Mouse (Mus musculus) stomach, embryonic 14.5 days (tissue): Measurements from ENCODE around the gene Ranbp9. TPM values are rescaled to one million over a fixed set of nuclear protein-coding genes. Genes with fewer than 3 reads are reported as not detected.
"Not testable (repeated sequence)": the region's sequence is repeated elsewhere in the genome, so short reads cannot be mapped to it uniquely, and the experiment has no call there.

ENCODE experiments used
- ATAC-seq: fragments of 200-750 bp; cut with Nextera tagmentation; 2 replicates; pipeline ENCODE4 v1.8.0; 2017; ENCODE audit warnings: low read depth, moderate TSS enrichment; ENCODE audit not compliant: insufficient number of reproducible peaks, insufficient read depth, low FRiP score
- H3K27ac ChIP-seq: fragments of 300-500 bp; sonication (generic); 2 replicates; pipeline ENCODE4 v1.5.1; 2014; ENCODE audit warnings: mild to moderate bottlenecking, low read length, moderate library complexity, mixed read lengths
- H3K27me3 ChIP-seq: fragments of 300-500 bp; sonication (generic); 2 replicates; pipeline ENCODE4 v1.6.1; 2014; ENCODE audit warnings: low read length, control low read depth, mixed read lengths; ENCODE audit not compliant: control insufficient read depth, insufficient read depth
- H3K36me3 ChIP-seq: fragments of 300-500 bp; sonication (generic); 2 replicates; pipeline ENCODE4 v1.6.1; 2014; ENCODE audit warnings: mild to moderate bottlenecking, control low read depth, low read length, moderate library complexity, mixed read lengths; ENCODE audit not compliant: control insufficient read depth, insufficient read depth
- H3K4me1 ChIP-seq: fragments of 300-500 bp; sonication (generic); 2 replicates; pipeline ENCODE4 v1.6.1; 2014; ENCODE audit warnings: low read length, control low read depth, mixed read lengths; ENCODE audit not compliant: control insufficient read depth, insufficient read depth
- H3K4me2 ChIP-seq: fragments of 300-500 bp; sonication (generic); replicated peaks from 2 replicates; pipeline ENCODE4 v1.6.1; 2014; ENCODE audit warnings: low read depth, low read length, control low read depth
- H3K4me3 ChIP-seq: fragments of 300-500 bp; sonication (generic); 2 replicates; pipeline ENCODE4 v1.5.1; 2014; ENCODE audit warnings: low read depth, low read length, control low read depth
- H3K9ac ChIP-seq: fragments of 300-500 bp; sonication (generic); replicated peaks from 2 replicates; pipeline ENCODE4 v1.6.1; 2014; ENCODE audit warnings: low read depth, mild to moderate bottlenecking, control low read depth, low read length, moderate library complexity, mixed read lengths
- H3K9me3 ChIP-seq: fragments of 300-500 bp; sonication (generic); 2 replicates; pipeline ENCODE4 v1.6.1; 2016; ENCODE audit warnings: low read depth, low read length, control low read depth; ENCODE audit not compliant: control insufficient read depth
- WGBS: fragments of 180-500 bp; shearing (Covaris S2); extraction: QIAGEN DNeasy Blood & Tissue Kit; methylation state at CpG from one replicate; pipeline ENCODE4 v1.1.7; 2014; 5-methylcytosine and 5-hydroxymethylcytosine counted together
- polyA plus RNA-seq: library from polyadenylated mRNA; unstranded; fragments of >200 nt; fragmentation: Nextera tagmentation; extraction: Ambion mirVana; gene quantifications from 2 replicates; pipeline ENCODE4 v1.2.1, GENCODE M21; 2014

Gene Ranbp9
- polyA plus RNA-seq, 1 experiment from 2014 or later = 15.5 TPM

DNA sequence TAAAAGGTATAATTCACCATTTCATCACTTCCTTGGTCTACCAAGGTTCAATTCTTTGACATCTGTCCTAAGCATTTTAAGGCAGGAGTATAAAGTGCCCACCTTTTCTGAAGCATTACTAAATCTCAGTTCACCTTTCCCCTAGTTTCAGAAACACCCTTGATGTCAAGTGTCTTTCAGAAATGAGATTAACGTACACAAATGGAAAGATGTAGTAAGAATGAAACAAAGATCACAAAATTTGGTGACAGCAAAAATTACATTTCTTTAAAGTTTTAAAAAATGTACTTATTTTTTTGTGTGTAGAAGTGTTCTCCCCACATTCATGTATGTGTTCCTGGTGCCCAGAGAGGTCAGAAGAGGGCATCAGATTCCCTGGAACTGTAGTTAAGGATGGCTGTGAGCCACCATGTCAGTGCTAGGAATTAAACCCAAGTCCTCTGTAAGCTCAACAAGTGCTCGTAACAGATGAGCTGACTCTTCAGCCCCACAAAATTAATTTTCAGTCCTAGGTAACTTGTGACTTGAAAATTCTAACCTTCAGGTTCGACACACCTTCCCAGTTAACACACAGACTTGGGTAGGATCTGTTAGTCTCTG lies 3.9 kb downstream of the Ranbp9 start:
- no peaks in the 10 kb centered on the region for H3K36me3 ChIP-seq
- no peak overlapping the region for H3K27ac ChIP-seq
- 77% methylated on average over 3 of the region's 3 CpGs for WGBS
- H3K9ac ChIP-seq = no peak overlapping the region
- H3K4me3 ChIP-seq = no peak overlapping the region
- no peak overlapping the region for H3K4me2 ChIP-seq
- H3K9me3 ChIP-seq = no peaks in the 10 kb centered on the region
- peaks cover 12% of the 10 kb centered on the region for H3K4me1 ChIP-seq
- no peak for ATAC-seq
- H3K27me3 ChIP-seq = no peaks in the 10 kb centered on the region

GRCm38 (mm10) chr13:43476226-43476625 lies 4.9 kb downstream of the Ranbp9 start:
- no peak overlapping the region for H3K27ac ChIP-seq
- peaks cover 8% of the 10 kb centered on the region for H3K4me1 ChIP-seq
- H3K4me2 ChIP-seq = no peak overlapping the region
- no peak overlapping the region for H3K4me3 ChIP-seq
- no peaks in the 10 kb centered on the region for H3K36me3 ChIP-seq
- 72% methylated on average over 7 of the region's 7 CpGs for WGBS
- H3K27me3 ChIP-seq = no peaks in the 10 kb centered on the region
- H3K9me3 ChIP-seq = no peaks in the 10 kb centered on the region
- no peak for ATAC-seq
- H3K9ac ChIP-seq = no peak overlapping the region

DNA sequence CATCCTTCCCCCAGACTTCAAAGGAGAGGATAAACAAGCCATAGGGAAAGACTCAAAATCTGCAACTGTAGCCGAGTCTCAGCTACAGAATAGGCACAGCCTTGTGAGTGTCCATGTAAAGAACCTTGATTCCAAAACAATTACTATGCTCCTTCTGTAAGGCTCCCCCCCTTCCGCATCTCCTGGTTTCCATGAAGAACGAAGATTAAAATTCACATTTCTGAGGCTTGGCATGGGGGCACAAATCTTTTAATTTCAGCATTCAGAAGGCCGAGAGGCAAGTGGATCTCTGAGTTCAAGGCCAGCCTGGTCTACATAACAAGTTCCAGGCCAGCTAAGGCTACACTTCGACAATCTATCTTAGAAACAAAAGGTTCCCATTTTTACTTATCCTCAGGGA lies 6.4 kb downstream of the Ranbp9 start:
- H3K27me3 ChIP-seq = no peaks in the 10 kb centered on the region
- ATAC-seq = no peak
- peaks cover 8% of the 10 kb centered on the region for H3K4me1 ChIP-seq
- no peak overlapping the region for H3K9ac ChIP-seq
- H3K4me3 ChIP-seq = no peak overlapping the region
- H3K36me3 ChIP-seq = no peaks in the 10 kb centered on the region
- no peak overlapping the region for H3K4me2 ChIP-seq
- no peak overlapping the region for H3K27ac ChIP-seq
- WGBS = 83% methylated on average over 5 of the region's 5 CpGs
- no peaks in the 10 kb centered on the region for H3K9me3 ChIP-seq

GRCm38 (mm10) chr13:43471861-43472260 lies 9.2 kb downstream of the Ranbp9 start:
- H3K27ac ChIP-seq, H3K9me3 ChIP-seq, H3K4me1 ChIP-seq, H3K36me3 ChIP-seq, ATAC-seq, H3K9ac ChIP-seq, H3K4me3 ChIP-seq, H3K4me2 ChIP-seq, H3K27me3 ChIP-seq: not testable (repeated sequence)
- WGBS = 89% methylated on average over 1 of the region's 1 CpGs

DNA sequence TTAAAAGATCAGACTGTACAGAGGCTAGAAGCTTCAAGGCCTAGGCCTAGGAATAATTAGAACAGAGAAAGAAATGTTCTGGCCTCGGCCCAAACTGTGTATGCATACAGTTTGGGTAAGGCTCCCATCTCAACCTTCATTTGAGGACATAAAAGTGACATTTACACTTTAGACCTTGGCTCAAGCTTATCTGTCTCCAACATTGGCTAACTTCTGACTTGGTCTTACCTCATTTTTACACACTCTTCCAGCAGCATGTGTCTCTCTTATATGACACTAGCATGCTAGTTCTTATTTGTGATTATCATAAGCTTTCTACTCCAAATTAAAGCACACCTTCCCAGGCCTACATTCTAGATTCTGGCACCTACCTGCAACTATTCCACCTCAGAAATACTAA lies 11.5 kb downstream of the Ranbp9 start:
- 93% methylated on average over 1 of the region's 1 CpGs for WGBS
- no peaks in the 10 kb centered on the region for H3K9me3 ChIP-seq
- no peaks in the 10 kb centered on the region for H3K36me3 ChIP-seq
- no peak overlapping the region for H3K4me2 ChIP-seq
- H3K27me3 ChIP-seq = no peaks in the 10 kb centered on the region
- ATAC-seq = no peak
- H3K27ac ChIP-seq = no peak overlapping the region
- H3K9ac ChIP-seq = no peak overlapping the region
- H3K4me1 ChIP-seq = no peaks in the 10 kb centered on the region; the same call in none of the 2 replicates
- no peak overlapping the region for H3K4me3 ChIP-seq

GRCm38 (mm10) chr13:43464605-43465004 lies 16.5 kb downstream of the Ranbp9 start:
- WGBS = 96% methylated on average over 2 of the region's 2 CpGs
- Histone ChIP-seq H3K27ac (no peak overlapping the region), H3K4me3 (no peak overlapping the region), H3K4me2 (no peak overlapping the region), H3K4me1 (no peaks in the 10 kb centered on the region), H3K36me3 (no peaks in the 10 kb centered on the region), H3K27me3 (no peaks in the 10 kb centered on the region), H3K9me3 (no peaks in the 10 kb centered on the region), H3K9ac (no peak overlapping the region)
- ATAC-seq = no peak

GRCm38 (mm10) chr13:43457161-43457560 lies 23.9 kb downstream of the Ranbp9 start:
- 73% methylated on average over 1 of the region's 1 CpGs for WGBS
- Histone ChIP-seq H3K9me3 (no peaks in the 10 kb centered on the region), H3K9ac (no peak overlapping the region), H3K4me2 (no peak overlapping the region), H3K4me3 (no peak overlapping the region), H3K27me3 (no peaks in the 10 kb centered on the region), H3K36me3 (no peaks in the 10 kb centered on the region), H3K4me1 (peaks cover 14% of the 10 kb centered on the region; the same call in 1 of the 2 replicates), H3K27ac (no peak overlapping the region)
- ATAC-seq = no peak

DNA sequence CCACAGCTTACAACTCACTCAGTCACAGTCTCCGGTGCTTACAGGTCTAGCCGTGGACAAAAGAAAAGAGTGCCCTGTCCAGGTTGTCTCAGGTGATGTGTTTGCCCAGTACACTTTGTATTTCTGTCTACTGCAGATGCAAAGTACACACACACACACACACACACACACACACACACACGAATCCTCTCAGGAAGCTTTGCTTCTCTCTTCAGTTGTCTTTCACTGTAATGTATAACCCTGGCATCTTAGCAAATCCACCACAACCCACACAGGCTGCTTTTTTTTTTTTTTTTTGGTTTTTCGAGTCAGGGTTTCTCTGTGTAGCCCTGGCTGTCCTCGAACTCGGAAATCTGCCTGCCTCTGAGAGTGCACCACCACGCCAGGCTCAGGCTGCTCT lies 26.7 kb downstream of the Ranbp9 start:
- Histone ChIP-seq H3K9ac (no peak overlapping the region), H3K36me3 (no peaks in the 10 kb centered on the region), H3K9me3 (no peaks in the 10 kb centered on the region), H3K4me1 (peaks cover 14% of the 10 kb centered on the region; the same call in 1 of the 2 replicates), H3K27ac (no peak overlapping the region), H3K27me3 (no peaks in the 10 kb centered on the region), H3K4me3 (no peak overlapping the region), H3K4me2 (no peak overlapping the region)
- 74% methylated on average over 7 of the region's 7 CpGs for WGBS
- ATAC-seq = no peak
